Mouse (Mus musculus): ENCODE data around the gene Atp8a1.

GRCm38 (mm10) chr5:67655696-67656519, 191.3 kb downstream of the Atp8a1 start:
- TF ChIP-seq POLR2A (IDR thresholded peaks at IDR 0.05; ENCODE audit: control insufficient read depth, extremely low read depth, insufficient read depth, low read length, poor library complexity) (no peak), CTCF (IDR thresholded peaks at IDR 0.05; ENCODE audit: borderline replicate concordance, control insufficient read depth, extremely low read depth, insufficient read depth, low read length, poor library complexity) (no peak)

Measured in thymus, adult 2 months (tissue).